Mouse (Mus musculus) heart, adult 2 months (tissue): ENCODE data around the gene Tmod4.

Source experiments
- CTCF ChIP-seq: fragments of 200-600 bp; IDR thresholded peaks from 2 replicates; pipeline ENCODE4 v1.8.1; 2022; ENCODE audit warnings: antibody characterized with exemption, mild to moderate bottlenecking, moderate library complexity
- EP300 ChIP-seq: fragments of 200-500 bp; IDR thresholded peaks from 2 replicates; pipeline ENCODE4 v1.6.1; 2011; ENCODE audit warnings: low read depth, low read length, control low read depth; ENCODE audit not compliant: insufficient read depth
- POLR2A ChIP-seq: fragments of 200-500 bp; IDR thresholded peaks from 2 replicates; pipeline ENCODE4 v1.6.1; 2011; ENCODE audit warnings: mild to moderate bottlenecking, low read depth, low read length, control low read depth; ENCODE audit not compliant: insufficient read depth

DNA sequence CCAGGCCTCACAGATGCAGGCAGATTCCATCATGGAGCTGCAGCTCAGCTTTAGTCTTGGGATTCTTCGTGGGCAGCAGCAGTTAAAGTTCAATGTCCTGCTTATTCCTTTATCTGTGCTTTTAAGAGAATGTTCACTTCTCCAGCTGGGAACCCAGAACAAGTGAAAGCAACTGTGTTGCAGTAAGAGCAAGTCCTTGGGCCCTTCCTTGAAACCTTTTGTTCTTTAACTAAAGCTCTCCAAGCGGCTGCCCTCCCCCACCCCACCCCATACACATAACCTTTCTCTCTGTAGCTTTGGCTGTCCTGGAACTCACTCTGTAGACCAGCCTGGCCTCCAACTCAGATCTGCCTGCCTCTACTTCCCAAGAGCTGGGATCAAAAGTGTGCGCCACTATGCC is 52.2 kb downstream of the Tmod4 start:
- TF ChIP-seq CTCF = no peak
- no peak for TF ChIP-seq POLR2A
- no peak for TF ChIP-seq EP300
